Mouse (Mus musculus) ovary, adult 2 months (tissue): ENCODE measurements around the gene Ssxb9. TPM values are rescaled to one million over a fixed set of nuclear protein-coding genes. Genes with fewer than 3 reads are reported as not detected.

ENCODE experiments used
- polyA plus RNA-seq: library from polyadenylated mRNA; depleted of rRNA; stranded (reverse); fragments of >200 nt; gene quantifications from 2 replicates; pipeline ENCODE4 v1.2.3, GENCODE M21; 2012; rRNA removed

Ssxb9 gene
- not detected in 2 replicates for polyA plus RNA-seq

DNA sequence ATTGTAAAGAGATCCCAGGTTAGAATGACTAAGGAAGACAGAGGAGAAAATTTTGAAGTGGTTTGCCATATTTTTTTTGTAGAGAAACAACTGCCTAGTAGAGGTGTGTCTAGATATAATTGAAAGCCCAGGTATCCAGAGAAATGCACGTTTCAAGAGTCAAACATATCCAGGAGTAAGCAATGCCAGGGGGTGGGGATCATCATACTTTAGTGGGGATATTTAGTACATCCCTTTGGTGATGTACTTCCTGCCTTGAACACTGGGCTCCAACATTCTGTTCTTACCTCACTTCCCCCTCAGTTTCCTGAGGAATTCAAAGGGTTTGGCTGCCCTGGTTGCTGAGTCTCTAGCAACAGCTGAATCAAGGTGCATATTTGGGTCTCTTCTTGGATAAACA is at the start of gene Ssxb9:
Gene Ssxb9 (plus strand): TSS at position 301 of the 400 bp plus-strand sequence.

DNA sequence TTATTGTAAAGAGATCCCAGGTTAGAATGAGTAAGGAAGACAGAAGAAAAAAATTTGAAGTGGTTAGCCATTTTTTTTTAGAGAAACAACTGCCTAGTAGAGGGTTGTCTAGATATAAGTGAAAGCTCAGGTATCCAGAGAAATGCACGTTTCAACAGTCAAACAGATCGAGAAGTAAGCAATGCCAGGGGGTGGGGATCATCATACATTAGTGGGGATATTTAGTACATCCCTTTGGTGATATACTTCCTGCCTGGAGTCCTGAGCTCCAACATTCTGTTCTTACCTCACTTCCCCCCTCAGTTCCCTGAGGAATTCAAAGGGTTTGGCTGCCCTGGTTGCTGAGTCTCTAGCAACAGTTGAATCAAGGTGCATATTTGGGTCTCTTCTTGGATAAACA is 39.7 kb upstream of the Ssxb9 start, which contains the start of gene Ssxb10:
Gene Ssxb10 (plus strand): TSS at position 301 of the 400 bp plus-strand sequence.

DNA sequence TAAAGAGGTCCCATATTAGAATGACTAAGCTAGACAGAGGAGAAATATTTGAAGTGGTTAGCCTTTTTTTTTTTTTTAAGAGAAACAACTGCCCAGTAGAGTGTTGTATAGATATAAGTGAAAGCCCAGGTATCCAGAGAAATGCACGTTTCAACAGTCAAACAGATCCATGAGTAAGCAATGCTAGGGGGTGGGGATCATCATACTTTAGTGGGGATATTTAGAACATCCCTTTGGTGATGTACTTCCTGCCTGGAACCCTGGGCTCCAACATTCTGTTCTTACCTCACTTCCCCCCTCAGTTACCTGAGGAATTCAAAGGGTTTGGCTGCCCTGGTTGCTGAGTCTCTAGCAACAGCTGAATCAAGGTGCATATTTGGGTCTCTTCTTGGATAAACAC is 46.2 kb downstream of the Ssxb9 start, which contains the start of gene Ssxb1:
Gene Ssxb1 (plus strand): TSS at position 301 of the 400 bp plus-strand sequence.

Other genes with a start within 250 kb of the Ssxb9 start
- 259 and 304 TPM in 2 replicates for gene Wdr13, start 234.1 kb upstream of the Ssxb9 start, polyA plus RNA-seq
- 79.2 and 93.2 TPM in 2 replicates for gene Rbm3, start 221.1 kb upstream of the Ssxb9 start, polyA plus RNA-seq
- 17.5 and 20.1 TPM in 2 replicates for gene Tbc1d25, start 190.8 kb upstream of the Ssxb9 start, polyA plus RNA-seq
- gene Ebp, start 173.5 kb upstream of the Ssxb9 start, polyA plus RNA-seq, result 75.7 and 80.8 TPM in 2 replicates
- 101 and 110 TPM in 2 replicates for gene Porcn, start 160.5 kb upstream of the Ssxb9 start, polyA plus RNA-seq
- gene Ftsj1, start 114.6 kb upstream of the Ssxb9 start, polyA plus RNA-seq, result 42.4 and 58.3 TPM in 2 replicates
- 162 and 224 TPM in 2 replicates for gene Slc38a5, start 95.8 kb upstream of the Ssxb9 start, polyA plus RNA-seq
- not detected in 2 replicates for gene Ssxb10, start 39.6 kb upstream of the Ssxb9 start, polyA plus RNA-seq
- gene Ssxb1, start 46.3 kb downstream of the Ssxb9 start, polyA plus RNA-seq, result not detected in 2 replicates
- gene Ssxb2, start 94.7 kb downstream of the Ssxb9 start, polyA plus RNA-seq, result not detected in 2 replicates
- gene Gm14459, start 158.0 kb downstream of the Ssxb9 start, polyA plus RNA-seq, result not detected in 2 replicates
- gene Ssxb6, start 181.3 kb downstream of the Ssxb9 start, polyA plus RNA-seq, result not detected in 2 replicates
- gene Ssxb3, start 224.8 kb downstream of the Ssxb9 start, polyA plus RNA-seq, result not detected in 2 replicates